Mouse (Mus musculus) E14TG2a.4 (cell line): ENCODE measurements at regions not wholly inside any gene's neighbourhood (a gene's known extent, or its start where the extent isn't known, plus 50 kb on each side); places are given as distances from the start of the nearest gene placed in this dataset.
A peak's percentile ranks its signal among the peaks of the same experiment; 100 is the strongest.

ENCODE experiments used
- H3K27me3 ChIP-seq: 2 replicates; pipeline ENCODE4 v1.6.1; 2014; ENCODE audit warnings: low read length, control low read depth; ENCODE audit not compliant: insufficient read depth
- H3K36me3 ChIP-seq: 2 replicates; pipeline ENCODE4 v1.6.1; 2014; ENCODE audit warnings: low read length, control low read depth; ENCODE audit not compliant: insufficient read depth
- H3K4me1 ChIP-seq: replicated peaks from 2 replicates; pipeline ENCODE4 v1.6.1; 2014; ENCODE audit warnings: low read depth, low read length, control low read depth
- H3K4me3 ChIP-seq: replicated peaks from 2 replicates; pipeline ENCODE4 v1.5.1; 2014; ENCODE audit warnings: mild to moderate bottlenecking, low read length
- H3K9me3 ChIP-seq: 2 replicates; pipeline ENCODE4 v1.6.1; 2014; ENCODE audit warnings: low read length, control low read depth
- CTCF ChIP-seq: conservative IDR thresholded peaks from 2 replicates; pipeline ENCODE4 v1.5.1; 2014; ENCODE audit warnings: low read length
- NANOG ChIP-seq: IDR thresholded peaks from 2 replicates; pipeline ENCODE4 v1.6.1; 2014; ENCODE audit warnings: borderline replicate concordance, low read length, mixed read lengths
- POU5F1 ChIP-seq: IDR thresholded peaks from 2 replicates; pipeline ENCODE4 v1.6.1; 2014; ENCODE audit warnings: low read length, borderline replicate concordance

- no peak for TF ChIP-seq NANOG
- no peak for TF ChIP-seq POU5F1
- no peak for TF ChIP-seq CTCF
- no peak overlapping the region for H3K4me3 ChIP-seq
- H3K9me3 ChIP-seq: no peaks in the 10 kb centered on the region
- H3K4me1 ChIP-seq: no peaks in the 10 kb centered on the region
- no peaks in the 10 kb centered on the region for H3K27me3 ChIP-seq
- no peaks in the 10 kb centered on the region for H3K36me3 ChIP-seq
Measured at GRCm38 (mm10) chr10:9014810-9015505, 129.1 kb upstream of the Sash1 start.

- Histone ChIP-seq H3K27me3 (no peaks in the 10 kb centered on the region), H3K4me1 (no peaks in the 10 kb centered on the region), H3K9me3 (no peaks in the 10 kb centered on the region), H3K4me3 (no peak overlapping the region), H3K36me3 (no peaks in the 10 kb centered on the region)
- TF ChIP-seq NANOG (no peak), CTCF (no peak), POU5F1 (no peak)
Measured at GRCm38 (mm10) chr10:9013549-9013925, 127.7 kb upstream of the Sash1 start.

- Histone ChIP-seq H3K4me1 (no peaks in the 10 kb centered on the region), H3K27me3 (no peaks in the 10 kb centered on the region), H3K4me3 (no peak overlapping the region), H3K9me3 (no peaks in the 10 kb centered on the region), H3K36me3 (no peaks in the 10 kb centered on the region)
- no peak for TF ChIP-seq NANOG
- TF ChIP-seq CTCF: peak; percentile 88
Measured at GRCm38 (mm10) chr10:9012829-9013548, 127.1 kb upstream of the Sash1 start.

- no peaks in the 10 kb centered on the region for H3K9me3 ChIP-seq
- TF ChIP-seq CTCF: no peak
- TF ChIP-seq NANOG: no peak
- no peak for TF ChIP-seq POU5F1
- no peaks in the 10 kb centered on the region for H3K27me3 ChIP-seq
- no peaks in the 10 kb centered on the region for H3K36me3 ChIP-seq
- no peaks in the 10 kb centered on the region for H3K4me1 ChIP-seq
- no peak overlapping the region for H3K4me3 ChIP-seq
Measured at GRCm38 (mm10) chr10:9011906-9012305, 126.0 kb upstream of the Sash1 start.

GRCm38 (mm10) chr10:9010191-9010590, 124.3 kb upstream of the Sash1 start:
- H3K4me1 ChIP-seq: no peaks in the 10 kb centered on the region
- no peaks in the 10 kb centered on the region for H3K36me3 ChIP-seq
- H3K9me3 ChIP-seq: no peaks in the 10 kb centered on the region
- peaks cover 4% of the 10 kb centered on the region; the same call in 1 of the 2 replicates for H3K27me3 ChIP-seq
- no peak for TF ChIP-seq POU5F1
- no peak for TF ChIP-seq NANOG
- no peak for TF ChIP-seq CTCF
- H3K4me3 ChIP-seq: no peak overlapping the region

GRCm38 (mm10) chr10:9005140-9005909, 119.5 kb upstream of the Sash1 start:
- TF ChIP-seq NANOG (no peak), POU5F1 (no peak), CTCF (no peak)
- Histone ChIP-seq H3K27me3 (peaks cover 4% of the 10 kb centered on the region; the same call in 1 of the 2 replicates), H3K4me3 (no peak overlapping the region), H3K9me3 (no peaks in the 10 kb centered on the region), H3K4me1 (no peaks in the 10 kb centered on the region), H3K36me3 (no peaks in the 10 kb centered on the region)

GRCm38 (mm10) chr10:9002261-9002660, 116.4 kb upstream of the Sash1 start:
- no peaks in the 10 kb centered on the region for H3K36me3 ChIP-seq
- no peaks in the 10 kb centered on the region for H3K9me3 ChIP-seq
- no peaks in the 10 kb centered on the region; the same call in 1 of the 2 replicates for H3K4me1 ChIP-seq
- no peak for TF ChIP-seq POU5F1
- TF ChIP-seq CTCF: no peak
- TF ChIP-seq NANOG: no peak
- peaks cover 4% of the 10 kb centered on the region; the same call in 1 of the 2 replicates for H3K27me3 ChIP-seq
- no peak overlapping the region for H3K4me3 ChIP-seq

GRCm38 (mm10) chr10:8998758-8999398, 113.0 kb upstream of the Sash1 start:
- no peaks in the 10 kb centered on the region for H3K9me3 ChIP-seq
- TF ChIP-seq POU5F1: no peak
- no peak for TF ChIP-seq CTCF
- no peak for TF ChIP-seq NANOG
- no peaks in the 10 kb centered on the region; the same call in 1 of the 2 replicates for H3K4me1 ChIP-seq
- H3K36me3 ChIP-seq: no peaks in the 10 kb centered on the region
- no peaks in the 10 kb centered on the region for H3K27me3 ChIP-seq
- H3K4me3 ChIP-seq: no peak overlapping the region
